Mouse (Mus musculus): ENCODE data around the gene Vmn1r209.
"Not testable (repeated sequence)": the region's sequence is repeated elsewhere in the genome, so short reads cannot be mapped to it uniquely, and the experiment has no call there.

Gene Vmn1r209

GRCm38 (mm10) chr13:22809582-22809981 is at the start of gene Vmn1r209:
Gene Vmn1r209 (minus strand): TSS chr13:22809682.
- not testable (repeated sequence) for DNase-seq (ENCODE audit: low spot score)

GRCm38 (mm10) chr13:22857461-22857860 is 48.0 kb upstream of the Vmn1r209 start, which contains the start of gene Vmn1r211:
Gene Vmn1r211 (minus strand): TSS chr13:22857561.
- no peak for DNase-seq (ENCODE audit: low spot score)

- no peak for DNase-seq (ENCODE audit: low spot score)
Observed at GRCm38 (mm10) chr13:22854760-22855159, 45.3 kb upstream of the Vmn1r209 start.

GRCm38 (mm10) chr13:22846798-22847197 is 37.3 kb upstream of the Vmn1r209 start:
- no peak for DNase-seq (ENCODE audit: low spot score)

- DNase-seq (ENCODE audit: low spot score): not testable (repeated sequence)
Observed at GRCm38 (mm10) chr13:22844304-22844703, 34.8 kb upstream of the Vmn1r209 start.

GRCm38 (mm10) chr13:22831248-22831647 is 21.8 kb upstream of the Vmn1r209 start, which contains the start of gene Vmn1r210:
Gene Vmn1r210 (minus strand): TSS chr13:22831348.
- DNase-seq (ENCODE audit: low spot score): no peak

- not testable (repeated sequence) for DNase-seq (ENCODE audit: low spot score)
Observed at GRCm38 (mm10) chr13:22829395-22829794, 19.9 kb upstream of the Vmn1r209 start.

GRCm38 (mm10) chr13:22821601-22822000 is 12.1 kb upstream of the Vmn1r209 start:
- DNase-seq (ENCODE audit: low spot score): not testable (repeated sequence)

- not testable (repeated sequence) for DNase-seq (ENCODE audit: low spot score)
Observed at GRCm38 (mm10) chr13:22788096-22788495, 21.4 kb downstream of the Vmn1r209 start.

GRCm38 (mm10) chr13:22784159-22784558 is 25.3 kb downstream of the Vmn1r209 start:
- DNase-seq (ENCODE audit: low spot score): not testable (repeated sequence)

GRCm38 (mm10) chr13:22777300-22777699 is 32.2 kb downstream of the Vmn1r209 start, which contains the start of gene Vmn1r208:
Gene Vmn1r208 (minus strand): TSS chr13:22777400.
- not testable (repeated sequence) for DNase-seq (ENCODE audit: low spot score)

- not testable (repeated sequence) for DNase-seq (ENCODE audit: low spot score)
Observed at GRCm38 (mm10) chr13:22771592-22771991, 37.9 kb downstream of the Vmn1r209 start.
